Mouse (Mus musculus): ENCODE data around the gene Mgp.
"Not testable (repeated sequence)": the region's sequence is repeated elsewhere in the genome, so short reads cannot be mapped to it uniquely, and the experiment has no call there.

The Mgp gene

DNA sequence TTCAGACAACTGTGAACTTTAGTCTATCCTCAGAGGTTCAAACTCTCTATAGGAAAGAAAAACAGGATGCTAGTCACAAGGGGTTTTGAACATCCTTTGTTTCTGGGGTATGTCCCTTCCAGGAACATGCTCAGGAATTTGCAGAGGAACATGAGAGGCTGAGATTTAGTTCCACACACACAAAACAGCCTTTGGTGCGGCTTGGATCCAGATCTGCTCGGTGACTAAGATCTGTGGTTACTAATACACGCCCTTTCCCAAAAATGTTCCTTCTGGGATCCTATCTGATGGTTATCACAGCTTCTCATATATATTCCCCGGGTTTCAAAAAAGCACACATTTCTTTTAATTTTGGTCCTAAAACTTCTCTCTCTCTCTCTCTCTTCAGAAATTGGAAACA, 22.2 kb upstream of the Mgp start:
- DNase-seq: no peak

DNA sequence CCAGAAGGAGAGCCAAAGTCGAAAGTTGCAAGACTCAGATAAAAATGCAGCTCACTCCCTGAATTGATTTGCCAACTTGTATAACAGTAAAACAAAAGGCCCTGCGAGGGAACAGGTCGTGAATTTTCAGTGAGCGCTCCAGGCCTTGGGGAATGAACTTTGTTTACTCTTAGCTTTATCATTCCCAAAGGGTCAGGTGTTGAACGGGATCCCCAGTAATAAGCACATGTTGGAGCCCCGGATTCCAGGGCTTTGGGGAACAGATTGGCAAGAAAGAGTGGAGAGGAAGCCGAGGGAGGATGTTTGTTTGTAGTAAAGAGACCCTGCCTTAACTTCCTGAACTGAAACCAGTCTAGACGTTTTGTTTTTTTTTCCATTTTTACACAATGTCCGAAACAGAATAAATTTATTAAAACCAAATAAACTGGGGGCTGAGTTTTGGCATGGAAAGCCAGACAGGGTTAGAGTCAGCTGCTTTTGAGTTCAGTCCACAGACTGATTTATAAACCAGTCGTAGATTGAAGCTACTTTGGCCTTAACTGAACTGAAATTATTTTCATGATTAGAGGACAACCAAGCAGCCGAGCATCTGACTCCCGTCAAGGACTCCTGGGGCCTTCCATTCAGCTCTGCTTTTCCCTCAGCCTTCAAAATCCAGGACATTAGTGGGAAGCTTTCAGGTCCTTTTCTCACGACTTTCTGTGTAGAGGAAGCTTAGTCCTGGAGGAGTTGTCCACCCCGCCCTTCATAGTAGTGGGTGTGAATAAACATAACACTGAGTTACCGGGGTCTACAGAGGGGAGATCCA, 19.1 kb upstream of the Mgp start:
- DNase-seq: no peak

DNA sequence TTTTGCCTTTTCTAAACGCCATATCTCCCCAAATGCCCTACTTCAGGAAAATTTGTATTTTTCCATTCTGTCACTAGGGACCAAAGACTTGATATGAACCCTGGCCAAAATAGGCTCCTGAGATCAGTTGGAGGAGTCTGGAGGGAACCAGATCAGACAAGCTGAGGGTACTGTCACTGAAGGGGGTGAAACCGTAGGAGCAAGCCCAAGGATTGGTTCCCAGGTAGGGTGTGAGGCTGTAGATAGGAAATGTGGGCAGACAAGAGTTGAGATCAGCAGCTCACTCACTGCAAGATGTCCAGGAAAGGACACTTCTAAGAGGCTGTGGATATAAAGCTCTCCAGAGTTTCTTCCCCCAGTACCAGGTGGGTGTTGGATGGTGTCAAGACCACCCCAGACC, 16.4 kb upstream of the Mgp start:
- DNase-seq: no peak

DNA sequence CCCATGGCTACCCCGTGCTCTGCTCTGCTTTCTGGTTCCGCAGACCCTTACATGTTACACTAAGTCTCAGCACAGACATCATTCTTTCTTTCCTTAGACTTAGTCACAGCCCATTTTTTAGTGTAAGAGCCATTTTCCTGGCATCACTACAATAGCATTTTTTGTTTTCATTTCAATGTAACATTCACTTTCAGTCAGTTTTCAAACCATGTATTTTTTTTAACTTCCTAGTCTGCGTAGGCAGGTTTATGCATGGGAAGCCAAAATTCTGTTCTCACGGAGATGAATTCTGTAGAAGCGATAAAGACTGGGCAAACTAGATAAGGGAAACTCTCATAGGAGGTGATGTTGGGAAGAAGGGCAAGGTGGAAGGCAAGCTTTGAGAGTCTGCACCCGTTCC, 13.9 kb upstream of the Mgp start:
- no peak for DNase-seq

DNA sequence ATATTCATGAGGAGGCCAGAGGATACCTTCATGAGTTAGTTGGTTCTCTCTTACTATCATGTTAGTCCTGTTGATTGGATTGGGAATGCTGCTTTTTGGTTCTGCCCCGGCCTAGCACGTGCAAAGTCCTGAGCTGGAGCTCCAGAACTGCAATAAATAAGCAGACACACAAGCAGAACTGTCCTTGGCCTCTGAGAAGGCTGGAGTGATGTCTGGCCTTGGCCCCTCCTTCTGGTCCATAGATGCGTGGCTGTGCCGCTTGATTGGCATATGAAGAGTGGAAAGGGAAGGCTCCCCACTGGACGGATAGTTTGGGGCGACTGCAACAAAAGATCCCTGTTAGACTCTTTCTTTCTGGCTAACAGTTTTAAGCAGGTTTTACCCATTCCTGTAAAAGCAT, 13.4 kb upstream of the Mgp start:
- DNase-seq: no peak

DNA sequence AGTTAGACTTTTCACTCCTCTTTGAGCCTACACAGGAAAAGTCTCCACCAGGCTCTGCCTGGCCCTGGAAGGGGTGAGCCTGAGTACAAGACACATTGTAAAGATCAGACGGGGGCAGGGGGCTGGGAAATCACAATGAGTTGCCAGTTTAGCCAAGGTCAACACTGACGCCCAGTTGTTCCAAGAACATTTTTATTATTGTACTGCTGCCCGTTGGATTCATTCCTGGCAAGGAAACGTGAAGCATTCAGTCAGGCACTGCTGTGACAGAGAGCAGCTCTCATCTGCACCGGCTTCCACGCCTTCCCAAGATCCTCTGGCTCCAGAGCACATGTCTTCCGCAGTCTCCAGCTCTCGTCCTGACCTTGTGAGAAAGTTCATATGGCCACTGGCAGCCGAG, 12.2 kb upstream of the Mgp start:
- DNase-seq: no peak

DNA sequence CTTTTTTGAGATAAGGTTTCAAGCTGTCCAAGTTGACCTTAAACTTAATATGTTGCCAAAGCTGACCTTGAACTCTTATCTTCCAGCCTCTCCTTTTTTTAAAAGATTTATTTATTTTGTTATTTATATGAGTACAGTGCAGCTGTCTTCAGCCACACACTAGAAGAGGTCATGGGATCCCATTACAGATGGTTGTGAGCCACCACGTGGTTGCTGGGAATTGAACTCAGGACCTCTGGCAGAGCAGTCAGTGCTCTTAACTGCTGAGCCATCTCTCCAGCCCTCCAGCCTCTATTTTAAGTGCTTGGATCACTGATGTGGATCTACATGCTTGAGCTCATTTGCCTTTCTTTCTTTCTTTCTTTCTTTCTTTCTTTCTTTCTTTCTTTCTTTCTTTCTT, 9.1 kb upstream of the Mgp start:
- DNase-seq: not testable (repeated sequence)

DNA sequence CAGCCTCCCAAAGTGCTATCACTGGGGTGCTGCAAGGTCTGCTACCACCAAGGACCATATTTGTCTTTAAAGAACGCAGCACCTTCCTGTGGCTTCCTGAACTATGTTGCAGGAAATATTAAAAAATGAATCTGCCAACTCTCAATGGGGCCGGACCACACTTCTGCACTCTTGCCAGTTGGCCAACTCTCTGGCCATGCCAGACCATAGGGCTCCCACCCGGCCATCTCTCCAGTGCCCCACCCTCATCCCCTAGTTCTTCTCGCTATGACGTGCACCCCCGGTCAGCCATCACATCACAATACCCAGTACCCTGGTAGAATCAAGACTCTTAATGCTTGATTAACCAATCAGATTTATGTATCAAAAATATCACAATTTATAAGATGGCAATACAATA, 8.3 kb upstream of the Mgp start:
- no peak for DNase-seq

DNA sequence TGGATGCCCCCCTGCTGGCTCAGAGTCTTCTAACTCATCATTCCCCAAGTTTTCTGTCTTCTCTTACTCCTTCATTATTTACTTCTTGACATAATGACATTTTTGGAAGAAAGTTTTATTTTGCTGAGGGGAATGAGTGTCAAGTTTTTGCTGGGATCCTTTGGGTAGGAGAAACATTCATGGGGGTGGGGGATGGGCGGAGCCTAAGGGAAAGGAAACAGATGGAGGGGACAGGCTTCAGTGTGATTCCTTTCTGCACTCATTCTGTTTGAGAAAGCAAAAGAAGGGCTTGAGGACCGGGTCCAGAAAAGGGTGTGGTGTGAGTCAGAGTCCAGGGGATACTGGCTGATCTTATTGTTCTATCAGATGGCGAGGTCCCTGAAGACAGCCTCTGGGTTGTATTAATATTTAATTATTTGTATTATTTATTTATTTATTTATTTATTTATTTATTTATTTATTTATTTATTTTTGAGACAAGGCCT, 7.8 kb upstream of the Mgp start:
- DNase-seq: no peak

DNA sequence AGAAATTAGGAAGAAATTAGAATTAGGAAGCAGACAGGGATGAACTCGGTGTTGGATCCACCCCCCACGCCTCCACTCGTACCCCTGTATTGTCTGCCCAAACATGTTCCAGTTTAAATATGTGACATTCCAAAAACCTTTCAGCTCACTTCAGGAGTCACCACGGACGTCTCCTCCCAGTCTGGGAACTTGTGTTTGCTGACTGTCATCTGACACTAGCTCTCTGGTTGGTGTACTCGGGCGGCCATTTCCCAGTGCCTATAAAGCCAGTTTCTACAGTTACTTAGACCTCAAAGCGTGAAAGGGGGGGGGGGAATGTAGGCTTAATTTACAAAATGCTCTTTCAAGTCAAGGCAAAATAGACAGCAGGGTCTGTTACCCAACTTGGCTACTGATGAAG, 6.1 kb upstream of the Mgp start:
- DNase-seq: no peak

DNA sequence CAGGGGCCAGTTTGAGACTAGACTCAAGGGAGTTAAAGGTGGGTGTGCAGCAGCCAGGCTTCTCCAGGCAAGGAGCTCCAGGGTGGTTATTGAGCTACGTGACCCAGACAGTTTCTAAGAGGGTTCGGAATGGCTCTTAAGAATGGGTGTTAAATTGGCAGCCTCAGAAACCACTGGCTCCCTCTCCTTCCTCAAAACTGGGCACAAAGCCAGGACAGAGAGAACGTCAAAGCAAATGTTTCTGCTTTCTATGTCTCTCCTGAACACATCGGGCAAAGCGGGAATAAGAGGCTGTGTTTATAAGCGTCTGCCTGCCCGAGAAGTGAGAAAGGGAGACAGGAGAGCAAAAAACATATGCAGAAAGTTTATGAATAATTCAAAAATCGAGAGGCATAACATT, 1.0 kb downstream of the Mgp start:
- DNase-seq: no peak

DNA sequence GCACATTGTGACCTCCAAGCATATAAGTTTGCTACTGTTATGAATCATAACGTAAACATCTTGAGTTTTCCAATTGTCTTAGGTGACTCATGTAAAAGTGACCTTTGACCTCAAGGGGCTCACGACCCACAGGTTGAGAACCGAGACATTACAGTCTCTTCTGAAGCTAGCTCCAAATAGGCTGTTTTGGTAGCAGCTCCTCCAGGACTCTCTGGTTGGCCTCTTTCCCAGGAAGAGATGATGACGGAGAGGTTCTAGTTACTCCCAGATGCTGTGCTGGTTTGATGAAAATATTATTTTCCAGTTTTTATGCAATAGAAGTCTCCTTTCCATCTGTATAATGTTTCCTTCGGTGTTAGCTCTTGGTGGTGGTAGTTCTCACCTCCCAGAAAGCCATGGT, 6.7 kb downstream of the Mgp start:
- no peak for DNase-seq

DNA sequence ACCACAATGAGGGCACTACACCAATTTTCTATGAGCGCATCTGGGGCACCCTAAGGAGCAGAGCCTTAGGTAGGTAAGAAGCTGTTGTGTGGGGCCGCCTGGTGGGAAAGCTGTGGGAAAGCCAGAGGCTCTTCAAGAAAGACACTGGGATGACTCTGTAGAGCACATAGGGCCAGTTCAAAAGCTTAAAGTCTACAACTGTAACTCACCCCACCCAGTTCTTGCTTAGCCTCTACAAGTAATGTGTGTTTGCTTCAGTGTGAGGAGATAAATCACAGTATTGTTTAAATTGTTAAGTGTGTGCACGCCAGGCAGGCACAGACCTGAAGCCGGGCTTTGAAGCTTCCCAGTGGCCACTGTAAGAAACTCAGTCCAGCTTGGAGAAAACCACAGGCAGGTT, 9.5 kb downstream of the Mgp start:
- no peak for DNase-seq

DNA sequence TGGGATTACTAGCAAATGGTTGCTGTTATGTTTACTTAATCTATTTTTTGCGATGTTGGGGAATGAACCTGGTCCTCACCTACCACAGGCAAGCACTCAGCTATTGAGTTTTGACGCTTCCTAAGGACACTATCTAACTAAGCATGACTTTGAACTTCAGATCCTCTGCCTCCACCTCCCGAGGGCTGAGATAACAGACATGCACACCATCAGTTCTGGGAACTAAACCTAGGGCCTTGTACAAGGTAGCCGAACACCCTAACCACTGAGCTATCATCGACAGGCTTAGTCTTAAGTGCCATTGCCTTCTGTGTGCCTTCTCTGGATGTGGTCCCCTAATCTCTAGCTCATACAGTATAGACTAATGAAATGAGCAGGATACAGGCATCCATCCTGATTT, 10.3 kb downstream of the Mgp start:
- no peak for DNase-seq

DNA sequence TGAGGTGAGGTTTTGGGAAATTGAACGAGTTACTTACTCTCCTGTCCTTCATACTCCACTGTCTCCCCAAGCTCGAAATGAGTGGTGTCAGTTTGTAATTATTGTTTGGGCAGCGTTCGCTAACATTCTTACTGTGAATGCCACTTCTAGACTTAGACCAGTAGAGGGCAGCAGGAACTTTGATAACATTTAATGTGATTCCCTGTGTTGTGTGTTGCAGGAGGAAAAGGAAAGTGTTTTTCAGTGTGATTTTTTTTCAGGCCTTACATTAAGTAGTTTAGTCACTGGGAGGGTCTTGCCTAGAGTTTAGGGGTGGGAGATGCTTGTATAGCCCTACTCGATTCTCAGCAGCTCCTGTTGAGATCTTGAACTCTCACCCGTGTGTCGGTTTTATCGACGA, 14.6 kb downstream of the Mgp start:
- no peak for DNase-seq

DNA sequence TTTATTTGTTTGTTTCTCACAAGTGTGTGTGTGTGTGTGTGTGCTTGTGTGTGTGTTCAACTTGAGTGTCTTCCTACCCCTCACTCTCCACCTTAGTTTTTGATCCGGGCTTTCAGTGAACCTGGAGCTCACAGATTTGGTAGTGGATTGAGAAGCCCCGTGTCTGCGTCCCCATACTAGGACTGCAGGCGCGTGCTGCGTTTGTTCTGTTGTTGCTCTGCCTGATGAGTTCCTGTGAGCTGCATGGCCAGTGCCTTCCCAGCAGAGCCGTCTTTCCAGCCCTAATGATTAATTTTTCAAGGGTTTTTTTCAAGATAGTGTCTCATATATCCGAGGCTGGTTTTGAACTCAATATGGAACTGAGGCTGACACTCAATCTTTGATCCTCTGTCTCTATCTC, 17.2 kb downstream of the Mgp start:
- DNase-seq: no peak

DNA sequence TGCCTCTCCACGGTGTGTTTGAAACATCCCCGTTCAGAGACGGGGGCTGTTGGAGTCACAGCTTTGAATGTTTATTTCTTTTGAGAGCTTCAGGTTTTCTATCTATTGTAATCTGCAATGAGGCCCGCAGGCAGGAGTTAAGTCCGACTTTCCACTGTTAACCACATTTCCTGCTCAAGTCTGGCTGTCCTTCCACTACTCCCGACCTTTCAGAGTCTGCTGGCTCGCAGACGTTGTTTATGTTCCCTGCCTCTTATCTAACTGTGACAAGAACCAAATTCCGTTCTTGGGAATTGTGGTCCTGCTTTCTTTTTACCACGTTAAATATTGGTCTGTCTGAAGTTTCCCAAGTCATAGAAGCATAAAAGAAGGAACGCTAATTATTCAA, 17.8 kb downstream of the Mgp start:
- DNase-seq: no peak

DNA sequence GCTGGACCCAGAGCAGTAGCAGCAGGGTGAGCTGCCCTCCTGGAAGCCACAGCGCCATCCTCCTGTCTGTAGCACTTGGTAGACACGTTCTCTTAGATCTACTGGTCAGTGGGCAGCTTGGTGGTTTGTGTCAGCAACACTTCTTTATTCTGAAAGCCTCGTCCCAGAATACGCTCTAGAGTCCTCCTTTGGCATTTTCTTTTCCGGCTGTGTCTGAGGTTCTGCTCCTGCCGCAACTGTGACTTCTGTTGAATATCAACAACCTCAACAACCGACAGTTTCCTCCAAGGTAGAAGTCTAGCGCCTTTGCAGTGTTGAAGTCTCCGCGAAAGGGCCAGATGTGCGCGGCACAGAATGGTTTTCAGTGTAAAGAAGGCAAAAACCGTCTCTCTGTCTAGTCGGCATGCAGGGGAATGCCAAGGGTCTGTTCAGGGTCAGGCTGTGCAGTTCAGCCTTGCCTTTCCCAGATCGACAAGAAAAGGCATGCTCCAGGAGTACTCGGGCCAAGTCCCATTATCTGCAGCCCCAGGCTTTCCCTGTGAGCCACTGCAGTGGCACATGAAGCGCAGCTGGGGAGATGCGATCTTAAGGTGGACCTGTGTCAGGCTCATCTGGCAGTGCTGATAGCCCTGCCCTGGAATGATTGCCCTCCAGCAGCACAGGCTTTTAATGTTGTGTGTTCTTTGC, 18.3 kb downstream of the Mgp start, which contains the start of gene Art4:
TSS of gene Art4 (minus strand) at position 548 of the 687 bp plus-strand sequence.
- peak; percentile 67 for DNase-seq

DNA sequence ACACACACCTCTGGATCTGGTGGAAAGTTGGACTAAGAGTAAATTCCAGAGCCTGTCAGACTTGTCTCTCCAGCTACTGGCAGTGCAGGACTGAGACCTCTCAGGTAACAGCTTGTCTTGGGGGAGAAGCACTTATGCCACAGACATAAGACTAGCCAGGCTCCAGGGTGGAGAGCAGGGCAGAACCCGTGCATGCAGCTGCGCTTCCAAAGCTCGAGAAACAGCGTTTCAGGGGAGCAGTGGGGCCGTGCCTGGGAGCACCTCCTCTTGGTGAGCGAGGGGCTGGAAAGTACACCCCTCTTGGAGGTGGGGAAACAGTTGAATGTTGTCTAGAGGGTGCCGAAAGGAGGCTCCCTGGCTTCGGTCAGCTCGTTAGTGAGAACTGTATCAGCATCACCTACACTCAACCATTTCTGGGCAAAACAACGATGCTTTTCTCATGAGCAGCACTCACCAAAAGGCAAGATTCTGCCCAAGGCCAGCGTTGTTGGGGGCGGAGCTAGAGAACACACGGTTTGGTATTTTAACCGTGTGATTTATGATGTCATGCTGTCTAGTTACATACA, 19.5 kb downstream of the Mgp start:
- DNase-seq: peak; percentile 71

DNA sequence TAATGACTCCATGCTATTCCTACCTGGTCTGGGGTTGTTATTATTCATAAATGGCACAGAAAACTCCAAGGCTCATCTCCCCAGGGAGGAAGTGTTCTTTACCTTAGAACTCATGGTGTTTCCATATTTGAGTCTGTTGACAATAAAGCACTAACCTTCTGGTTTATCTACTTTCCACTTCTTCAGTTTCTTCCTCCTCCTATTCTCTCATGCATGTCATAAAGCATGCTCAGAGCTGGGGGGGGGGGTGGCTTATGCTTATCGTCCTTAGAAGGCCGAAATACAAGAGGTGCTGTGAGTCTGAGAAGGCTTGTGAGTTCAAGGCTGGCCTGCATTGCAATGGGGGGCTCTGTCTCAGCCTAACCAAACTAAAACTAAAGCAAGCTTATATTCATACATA, 20.4 kb downstream of the Mgp start:
- peak; percentile 20 for DNase-seq

DNA sequence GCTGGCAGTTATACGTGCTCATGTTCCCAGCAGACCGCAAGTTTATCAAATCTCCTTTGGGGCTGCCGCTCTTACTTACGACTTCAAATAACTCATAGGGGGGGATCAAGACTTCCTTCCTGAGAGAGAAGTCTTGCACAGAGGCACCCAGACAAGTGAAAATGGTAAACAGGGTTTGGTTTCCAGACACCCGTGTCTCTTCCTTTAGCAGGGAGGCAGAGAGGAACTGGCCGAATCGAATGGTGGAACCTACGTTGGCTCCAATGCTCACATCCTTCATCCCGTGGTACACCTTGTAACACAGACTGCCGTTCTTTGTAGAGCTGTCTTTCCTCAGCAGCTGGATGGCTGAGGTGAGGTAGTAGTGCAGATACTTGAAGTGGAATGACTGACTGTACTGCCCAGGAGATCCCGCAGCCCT, 21.3 kb downstream of the Mgp start:
- DNase-seq: peak; percentile 62

DNA sequence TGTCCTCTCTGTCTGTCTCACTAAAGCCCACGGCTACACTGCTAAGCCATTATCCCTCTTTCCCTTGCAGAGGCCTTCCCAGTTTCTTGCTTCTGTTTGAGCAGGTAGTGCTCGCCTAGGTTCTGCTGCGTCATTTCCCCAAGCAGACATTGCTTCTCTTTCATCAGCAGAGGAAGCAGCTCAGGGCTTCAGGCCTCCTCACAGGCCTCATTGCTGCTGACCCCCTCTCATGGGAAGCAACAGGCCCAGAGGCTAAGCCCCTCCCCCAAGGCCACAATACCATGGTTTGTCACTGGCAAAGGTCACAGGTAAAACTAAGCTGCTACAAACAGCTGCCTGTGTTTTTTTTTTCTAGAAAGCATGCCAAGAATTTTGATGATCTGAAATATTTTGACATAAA, 22.9 kb downstream of the Mgp start:
- peak; percentile 46 for DNase-seq

DNA sequence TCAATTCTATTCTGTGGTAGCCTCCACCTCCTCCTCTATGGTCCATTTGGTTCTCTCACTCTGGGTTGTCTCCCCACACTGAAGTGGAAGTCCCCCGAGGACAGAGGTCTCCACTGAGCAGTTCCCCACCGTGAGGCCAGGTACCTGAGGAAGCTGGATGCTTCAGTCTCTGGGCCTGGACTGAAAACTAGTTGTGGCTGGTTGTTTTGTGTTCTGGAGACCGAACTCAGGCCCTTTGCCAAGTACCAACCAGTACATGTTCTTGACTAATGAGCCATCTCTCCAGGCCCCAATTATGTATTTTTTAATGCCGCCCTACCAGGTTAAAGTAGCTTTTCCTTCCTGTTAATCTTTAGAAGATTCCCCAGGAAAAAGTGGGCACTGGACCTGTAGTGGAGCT, 23.3 kb downstream of the Mgp start:
- no peak for DNase-seq

DNA sequence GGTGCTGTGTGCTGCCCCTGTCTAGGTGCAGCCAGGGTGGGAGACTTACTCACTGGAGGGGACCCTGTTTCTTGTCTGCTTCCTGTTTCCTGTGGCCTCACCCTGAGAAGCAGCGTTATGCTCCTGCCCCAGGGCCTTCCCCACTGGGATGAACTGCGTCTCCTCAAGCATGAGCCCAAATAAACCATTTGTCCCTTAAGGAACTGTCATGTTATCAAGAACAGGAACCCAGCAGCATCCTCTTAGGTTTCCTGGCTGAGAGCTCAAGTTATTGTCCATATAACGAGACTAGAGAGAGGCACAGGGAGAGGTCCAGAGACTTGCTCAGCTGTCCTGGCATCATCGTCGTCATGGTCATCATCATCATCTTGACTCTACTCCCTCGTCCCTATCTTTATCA, 25.4 kb downstream of the Mgp start:
- DNase-seq: peak; percentile 34
